Mouse (Mus musculus): Measurements from ENCODE around the gene 4930404N11Rik. TPM values are rescaled to one million over a fixed set of nuclear protein-coding genes. Genes with fewer than 3 reads are reported as not detected.

The 4930404N11Rik gene
- total and polyA plus RNA-seq, 2 experiments from 2014 or later = 0.68 TPM; not detected in 1

GRCm38 (mm10) chr10:81395127-81395526, 29.5 kb upstream of the 4930404N11Rik start:
- TF ChIP-seq CTCF (IDR thresholded peaks at IDR 0.05; ENCODE audit: low read depth) (peak; percentile 91), EP300 (IDR thresholded peaks at IDR 0.05; ENCODE audit: low read depth) (no peak)
- Histone ChIP-seq H3K9me3 (replicated peaks; ENCODE audit: control insufficient read depth, low read length) (no peaks in the 10 kb centered on the region), H3K27ac (ENCODE audit: low read depth) (no peak overlapping the region), H3K9ac (replicated peaks; ENCODE audit: low read depth, low read length) (no peak overlapping the region), H3K27me3 (ENCODE audit: control insufficient read depth, insufficient read depth, low read length) (no peaks in the 10 kb centered on the region), H3K4me2 (ENCODE audit: low read depth, low read length) (no peak overlapping the region), H3K4me1 (ENCODE audit: control insufficient read depth, insufficient read depth) (peaks cover 12% of the 10 kb centered on the region; the same call in 1 of the 2 replicates), H3K4me3 (ENCODE audit: low read depth, low read length) (no peak overlapping the region), H3K36me3 (replicated peaks; ENCODE audit: control insufficient read depth, insufficient read depth, low read length) (peaks cover 32% of the 10 kb centered on the region)
- DNase-seq (ENCODE audit: low spot score) (peak; percentile 69), ATAC-seq (ENCODE audit: insufficient read depth, low read depth) (peak; percentile 43)
- 10% methylated on average over 5 of the region's 5 CpGs for WGBS

GRCm38 (mm10) chr10:81393456-81394063, 27.9 kb upstream of the 4930404N11Rik start:
- H3K4me1 ChIP-seq (ENCODE audit: control insufficient read depth, insufficient read depth) = peaks cover 17% of the 10 kb centered on the region; the same call in 1 of the 2 replicates
- no peaks in the 10 kb centered on the region for H3K27me3 ChIP-seq (ENCODE audit: control insufficient read depth, insufficient read depth, low read length)
- H3K4me2 ChIP-seq (ENCODE audit: low read depth, low read length) = peak overlapping the region; percentile 63
- H3K4me3 ChIP-seq (ENCODE audit: low read depth, low read length) = peak overlapping the region; percentile 26
- ATAC-seq (ENCODE audit: insufficient read depth, low read depth) (no peak), DNase-seq (ENCODE audit: low spot score) (no peak)
- H3K9ac ChIP-seq (replicated peaks; ENCODE audit: low read depth, low read length) = peak overlapping the region; percentile 56
- TF ChIP-seq CTCF (IDR thresholded peaks at IDR 0.05; ENCODE audit: low read depth) (no peak), EP300 (IDR thresholded peaks at IDR 0.05; ENCODE audit: low read depth) (no peak)
- H3K36me3 ChIP-seq (replicated peaks; ENCODE audit: control insufficient read depth, insufficient read depth, low read length) = peaks cover 25% of the 10 kb centered on the region
- H3K9me3 ChIP-seq (replicated peaks; ENCODE audit: control insufficient read depth, low read length) = no peaks in the 10 kb centered on the region
- WGBS = 9% methylated on average over 19 of the region's 19 CpGs
- peak overlapping the region; percentile 58 for H3K27ac ChIP-seq (ENCODE audit: low read depth)

DNA sequence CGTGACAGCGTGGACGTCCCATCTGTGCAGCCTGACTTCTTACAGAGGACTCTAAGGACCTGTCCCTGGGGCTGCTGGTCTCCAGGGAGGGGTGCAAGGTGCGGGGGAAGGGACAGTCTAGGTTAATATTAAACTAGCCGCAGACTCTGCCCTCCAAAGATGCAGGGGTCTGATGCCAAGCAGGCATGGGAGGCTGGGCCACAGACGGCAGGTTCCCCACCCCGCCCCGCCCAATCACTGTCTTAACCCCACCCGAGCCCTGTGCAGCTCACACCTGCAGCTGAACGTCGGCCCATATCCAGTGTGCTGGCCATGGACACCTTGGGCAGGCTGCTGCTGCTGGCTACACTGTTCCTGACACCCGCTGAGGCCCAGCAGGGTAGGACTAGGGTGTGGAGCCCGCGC, 27.2 kb upstream of the 4930404N11Rik start, which contains the start of gene Smim24:
TSS of gene Smim24 (plus strand) at position 271 of the 405 bp plus-strand sequence.
- ATAC-seq (ENCODE audit: insufficient read depth, low read depth) (no peak), DNase-seq (ENCODE audit: low spot score) (no peak)
- Histone ChIP-seq H3K4me1 (ENCODE audit: control insufficient read depth, insufficient read depth) (peaks cover 17% of the 10 kb centered on the region; the same call in 1 of the 2 replicates), H3K4me2 (ENCODE audit: low read depth, low read length) (peak within 1 kb of the TSS; percentile 63), H3K27ac (ENCODE audit: low read depth) (peak within 1 kb of the TSS; percentile 58), H3K9ac (replicated peaks; ENCODE audit: low read depth, low read length) (peak within 1 kb of the TSS; percentile 56), H3K9me3 (replicated peaks; ENCODE audit: control insufficient read depth, low read length) (no peaks in the 10 kb centered on the region), H3K27me3 (ENCODE audit: control insufficient read depth, insufficient read depth, low read length) (no peaks in the 10 kb centered on the region), H3K4me3 (ENCODE audit: low read depth, low read length) (peak within 1 kb of the TSS; percentile 26), H3K36me3 (replicated peaks; ENCODE audit: control insufficient read depth, insufficient read depth, low read length) (peaks cover 25% of the 10 kb centered on the region)
- 65% methylated on average over 14 of the region's 14 CpGs for WGBS
- TF ChIP-seq CTCF (IDR thresholded peaks at IDR 0.05; ENCODE audit: low read depth) (no peak), EP300 (IDR thresholded peaks at IDR 0.05; ENCODE audit: low read depth) (no peak)

GRCm38 (mm10) chr10:81392270-81392669, 26.7 kb upstream of the 4930404N11Rik start:
- Histone ChIP-seq H3K27ac (ENCODE audit: low read depth) (no peak overlapping the region), H3K4me3 (ENCODE audit: low read depth, low read length) (no peak overlapping the region), H3K27me3 (ENCODE audit: control insufficient read depth, insufficient read depth, low read length) (no peaks in the 10 kb centered on the region), H3K4me1 (ENCODE audit: control insufficient read depth, insufficient read depth) (peaks cover 17% of the 10 kb centered on the region; the same call in 1 of the 2 replicates), H3K9me3 (replicated peaks; ENCODE audit: control insufficient read depth, low read length) (no peaks in the 10 kb centered on the region), H3K9ac (replicated peaks; ENCODE audit: low read depth, low read length) (no peak overlapping the region), H3K4me2 (ENCODE audit: low read depth, low read length) (no peak overlapping the region), H3K36me3 (replicated peaks; ENCODE audit: control insufficient read depth, insufficient read depth, low read length) (peaks cover 25% of the 10 kb centered on the region)
- DNase-seq (ENCODE audit: low spot score) (no peak), ATAC-seq (ENCODE audit: insufficient read depth, low read depth) (no peak)
- 72% methylated on average over 6 of the region's 6 CpGs for whole genome bisulfite sequencing
- TF ChIP-seq CTCF (IDR thresholded peaks at IDR 0.05; ENCODE audit: low read depth) (no peak), EP300 (IDR thresholded peaks at IDR 0.05; ENCODE audit: low read depth) (no peak)

DNA sequence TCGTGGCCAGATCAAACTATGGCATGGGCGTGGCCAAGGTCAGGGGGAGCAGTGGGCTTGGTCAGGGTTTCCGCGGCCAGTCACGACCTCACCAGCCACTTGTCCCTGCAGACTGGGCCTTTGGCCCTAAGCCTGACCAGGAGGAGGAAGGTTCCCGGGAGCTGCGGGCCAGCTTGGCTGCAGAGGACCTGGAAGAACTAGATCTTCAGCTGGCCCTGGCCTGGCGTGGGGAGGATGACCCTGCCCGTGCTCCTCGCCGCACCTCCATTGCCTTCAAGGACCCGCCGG, 25.0 kb upstream of the 4930404N11Rik start:
- Histone ChIP-seq H3K9me3 (replicated peaks; ENCODE audit: control insufficient read depth, low read length) (no peaks in the 10 kb centered on the region), H3K36me3 (replicated peaks; ENCODE audit: control insufficient read depth, insufficient read depth, low read length) (peaks cover 28% of the 10 kb centered on the region), H3K27me3 (ENCODE audit: control insufficient read depth, insufficient read depth, low read length) (no peaks in the 10 kb centered on the region), H3K4me3 (ENCODE audit: low read depth, low read length) (no peak overlapping the region), H3K4me2 (ENCODE audit: low read depth, low read length) (no peak overlapping the region), H3K27ac (ENCODE audit: low read depth) (no peak overlapping the region), H3K4me1 (ENCODE audit: control insufficient read depth, insufficient read depth) (peaks cover 17% of the 10 kb centered on the region; the same call in 1 of the 2 replicates), H3K9ac (replicated peaks; ENCODE audit: low read depth, low read length) (no peak overlapping the region)
- DNase-seq (ENCODE audit: low spot score) = no peak
- 84% methylated on average over 13 of the region's 13 CpGs for WGBS
- TF ChIP-seq EP300 (IDR thresholded peaks at IDR 0.05; ENCODE audit: low read depth) (no peak), CTCF (IDR thresholded peaks at IDR 0.05; ENCODE audit: low read depth) (no peak)
- no peak for ATAC-seq (ENCODE audit: insufficient read depth, low read depth)

Measured in heart, postnatal 0 days (tissue).